Mouse (Mus musculus) hindbrain, embryonic 16.5 days (tissue): ENCODE results near the gene Ugt1a2. TPM values are rescaled to one million over a fixed set of nuclear protein-coding genes. Genes with fewer than 3 reads are reported as not detected.

Source experiments
- ATAC-seq: fragments of 200-750 bp; cut with Nextera tagmentation; 2 replicates; pipeline ENCODE4 v1.8.0; 2017; ENCODE audit warnings: moderate TSS enrichment, moderate library complexity
- H3K27ac ChIP-seq: fragments of 300-500 bp; sonication (generic); 2 replicates; pipeline ENCODE4 v1.5.1; 2014; ENCODE audit warnings: low read depth, mild to moderate bottlenecking, control low read depth, low read length, moderate library complexity
- H3K27me3 ChIP-seq: fragments of 300-500 bp; sonication (generic); replicated peaks from 2 replicates; pipeline ENCODE4 v1.6.1; 2014; ENCODE audit warnings: low read length; ENCODE audit not compliant: control insufficient read depth, insufficient read depth
- H3K36me3 ChIP-seq: fragments of 300-500 bp; sonication (generic); 2 replicates; pipeline ENCODE4 v1.6.1; 2014; ENCODE audit warnings: mild to moderate bottlenecking, low read length, moderate library complexity, mixed read lengths; ENCODE audit not compliant: control insufficient read depth, insufficient read depth
- H3K4me1 ChIP-seq: fragments of 300-500 bp; sonication (generic); 2 replicates; pipeline ENCODE4 v1.6.1; 2014; ENCODE audit warnings: low read depth, low read length; ENCODE audit not compliant: control insufficient read depth, insufficient read depth
- H3K4me2 ChIP-seq: fragments of 300-500 bp; sonication (generic); 2 replicates; pipeline ENCODE4 v1.6.1; 2014; ENCODE audit warnings: mild to moderate bottlenecking, low read length, control low read depth, moderate library complexity
- H3K4me3 ChIP-seq: fragments of 300-500 bp; sonication (generic); 2 replicates; pipeline ENCODE4 v1.5.1; 2014; ENCODE audit warnings: mild to moderate bottlenecking, low read length, control low read depth, moderate library complexity
- H3K9ac ChIP-seq: fragments of 300-500 bp; sonication (generic); 2 replicates; pipeline ENCODE4 v1.6.1; 2014; ENCODE audit warnings: low read depth, mild to moderate bottlenecking, control low read depth, low read length, moderate library complexity
- H3K9me3 ChIP-seq: fragments of 300-500 bp; sonication (generic); 2 replicates; pipeline ENCODE4 v1.6.1; 2014; ENCODE audit warnings: mild to moderate bottlenecking, low read length, moderate library complexity; ENCODE audit not compliant: control insufficient read depth
- WGBS: fragments of 180-500 bp; shearing (Covaris S2); extraction: QIAGEN DNeasy Blood & Tissue Kit; methylation state at CpG from one replicate; pipeline ENCODE4 v1.1.7; 2014; 5-methylcytosine and 5-hydroxymethylcytosine counted together
- polyA plus RNA-seq: library from polyadenylated mRNA; unstranded; fragments of >200 nt; fragmentation: Nextera tagmentation; extraction: Ambion mirVana; gene quantifications from 2 replicates; pipeline ENCODE4 v1.2.1, GENCODE M21; 2015

Ugt1a2 gene
- polyA plus RNA-seq, 1 experiment from 2014 or later = not detected

GRCm38 (mm10) chr1:88262961-88263360, 62.6 kb downstream of the Ugt1a2 start:
- no peak for ATAC-seq
- Histone ChIP-seq H3K9me3 (no peaks in the 10 kb centered on the region), H3K4me2 (no peak overlapping the region), H3K4me1 (no peaks in the 10 kb centered on the region), H3K9ac (no peak overlapping the region), H3K27me3 (no peaks in the 10 kb centered on the region), H3K4me3 (no peak overlapping the region), H3K36me3 (peaks cover 63% of the 10 kb centered on the region), H3K27ac (no peak overlapping the region)
- 76% methylated on average over 6 of the region's 6 CpGs for WGBS

DNA sequence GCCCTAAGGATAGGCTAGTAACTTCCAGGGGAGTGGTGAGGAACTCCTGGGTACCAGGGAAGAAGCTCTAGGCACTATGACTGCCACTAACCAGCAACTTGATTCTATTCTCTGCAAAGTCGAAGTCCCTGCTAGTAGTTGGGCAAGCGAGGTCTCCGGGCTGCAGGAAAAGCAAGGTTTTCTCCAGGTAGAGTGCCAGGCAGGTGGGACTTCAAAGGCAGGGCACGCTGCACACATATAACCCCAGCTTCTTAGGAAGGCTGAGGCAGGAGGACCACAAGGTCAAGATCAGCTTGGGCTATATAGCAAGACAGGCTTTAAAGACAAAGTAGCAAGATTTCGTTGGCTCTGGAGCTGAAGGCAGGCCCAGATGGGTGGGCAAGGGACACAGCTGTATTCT, 63.4 kb downstream of the Ugt1a2 start:
- H3K9ac ChIP-seq = no peak overlapping the region
- H3K4me1 ChIP-seq = no peaks in the 10 kb centered on the region
- ATAC-seq = no peak
- no peak overlapping the region for H3K4me2 ChIP-seq
- no peak overlapping the region for H3K4me3 ChIP-seq
- no peaks in the 10 kb centered on the region for H3K27me3 ChIP-seq
- WGBS = 93% methylated on average over 5 of the region's 5 CpGs
- H3K9me3 ChIP-seq = no peaks in the 10 kb centered on the region
- no peak overlapping the region for H3K27ac ChIP-seq
- peaks cover 71% of the 10 kb centered on the region for H3K36me3 ChIP-seq

GRCm38 (mm10) chr1:88264237-88264868, 64.0 kb downstream of the Ugt1a2 start:
- H3K27me3 ChIP-seq = no peaks in the 10 kb centered on the region
- WGBS = 92% methylated on average over 7 of the region's 7 CpGs
- H3K4me3 ChIP-seq = no peak overlapping the region
- no peaks in the 10 kb centered on the region for H3K4me1 ChIP-seq
- H3K9ac ChIP-seq = no peak overlapping the region
- peaks cover 77% of the 10 kb centered on the region for H3K36me3 ChIP-seq
- H3K9me3 ChIP-seq = no peaks in the 10 kb centered on the region
- ATAC-seq = no peak
- no peak overlapping the region for H3K27ac ChIP-seq
- no peak overlapping the region for H3K4me2 ChIP-seq

- H3K9me3 ChIP-seq = no peaks in the 10 kb centered on the region
- no peak overlapping the region for H3K9ac ChIP-seq
- ATAC-seq = no peak
- H3K27ac ChIP-seq = no peak overlapping the region
- 77% methylated on average over 4 of the region's 4 CpGs for WGBS
- H3K4me1 ChIP-seq = no peaks in the 10 kb centered on the region
- H3K4me3 ChIP-seq = no peak overlapping the region
- no peak overlapping the region for H3K4me2 ChIP-seq
- H3K27me3 ChIP-seq = no peaks in the 10 kb centered on the region
- H3K36me3 ChIP-seq = peaks cover 82% of the 10 kb centered on the region
These were observed 64.5 kb downstream of the Ugt1a2 start for GRCm38 (mm10) chr1:88264869-88265240.

DNA sequence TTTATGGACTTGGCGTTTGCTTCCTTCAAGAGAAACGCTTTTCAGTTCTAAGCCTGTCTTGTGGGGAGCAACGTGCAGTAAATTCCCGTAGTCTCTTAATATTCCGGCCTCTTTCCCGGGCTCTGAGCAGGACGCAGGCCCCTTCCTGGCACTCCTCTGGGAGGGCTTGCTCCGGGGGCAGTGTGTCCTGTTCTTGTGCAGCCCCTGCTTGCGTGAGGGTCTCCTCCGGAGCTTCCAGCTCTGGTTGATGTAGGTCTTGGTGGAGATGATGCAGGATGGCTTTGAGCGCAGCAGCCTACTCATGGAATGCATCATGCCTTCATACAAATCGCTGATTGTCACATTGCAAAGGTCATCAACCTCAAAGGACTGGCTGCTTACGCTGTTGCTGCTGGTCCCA, 65.7 kb downstream of the Ugt1a2 start:
- Histone ChIP-seq H3K4me3 (no peak overlapping the region), H3K9me3 (no peaks in the 10 kb centered on the region), H3K36me3 (peaks cover 84% of the 10 kb centered on the region), H3K27ac (no peak overlapping the region), H3K4me2 (no peak overlapping the region), H3K4me1 (no peaks in the 10 kb centered on the region), H3K27me3 (no peaks in the 10 kb centered on the region), H3K9ac (no peak overlapping the region)
- no peak for ATAC-seq
- WGBS = 90% methylated on average over 13 of the region's 13 CpGs

DNA sequence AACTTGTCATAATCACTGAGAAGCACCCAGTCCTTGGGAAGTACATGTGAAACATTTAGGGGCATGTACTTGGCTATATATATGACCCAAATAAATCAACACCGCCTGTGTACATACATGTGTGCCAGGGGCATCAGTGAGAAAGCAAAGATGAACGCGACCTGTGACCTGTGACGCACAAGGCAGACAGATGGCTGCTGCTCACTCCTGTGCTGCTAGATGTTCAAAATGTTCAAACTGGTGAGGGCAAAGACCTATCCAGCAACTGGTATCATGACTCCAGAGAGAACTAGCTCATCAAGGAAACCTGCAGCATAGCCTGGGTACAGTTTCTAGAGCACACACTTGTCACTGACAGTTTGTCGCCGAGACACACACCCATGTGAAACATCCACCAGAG, 67.1 kb downstream of the Ugt1a2 start:
- Histone ChIP-seq H3K4me2 (no peak overlapping the region), H3K27ac (no peak overlapping the region), H3K9me3 (no peaks in the 10 kb centered on the region), H3K27me3 (no peaks in the 10 kb centered on the region), H3K4me1 (no peaks in the 10 kb centered on the region), H3K4me3 (no peak overlapping the region), H3K36me3 (peaks cover 76% of the 10 kb centered on the region), H3K9ac (no peak overlapping the region)
- whole genome bisulfite sequencing = 91% methylated on average over 6 of the region's 6 CpGs
- no peak for ATAC-seq

- Histone ChIP-seq H3K9ac (no peak overlapping the region), H3K36me3 (peaks cover 74% of the 10 kb centered on the region), H3K9me3 (no peaks in the 10 kb centered on the region), H3K4me1 (no peaks in the 10 kb centered on the region), H3K4me2 (no peak overlapping the region), H3K4me3 (no peak overlapping the region), H3K27me3 (no peaks in the 10 kb centered on the region), H3K27ac (no peak overlapping the region)
- no peak for ATAC-seq
- WGBS = 88% methylated on average over 6 of the region's 6 CpGs
These were observed 67.7 kb downstream of the Ugt1a2 start for GRCm38 (mm10) chr1:88268070-88268469.

Other genes starting within 250 kb of the Ugt1a2 start
- gene Usp40, start 192.1 kb upstream of the Ugt1a2 start, polyA plus RNA-seq = 17.8 and 20.0 TPM in 2 replicates
- not detected in 2 replicates for gene Ugt1a10, start 145.2 kb upstream of the Ugt1a2 start, polyA plus RNA-seq
- gene Ugt1a9, start 129.8 kb upstream of the Ugt1a2 start, polyA plus RNA-seq = not detected in 2 replicates
- not detected in 2 replicates for gene Ugt1a8, start 112.8 kb upstream of the Ugt1a2 start, polyA plus RNA-seq
- gene Ugt1a7c, start 105.5 kb upstream of the Ugt1a2 start, polyA plus RNA-seq = 1.7 and 1.9 TPM in 2 replicates
- gene Ugt1a6b, start 97.3 kb upstream of the Ugt1a2 start, polyA plus RNA-seq = 3.4 and 4.0 TPM in 2 replicates
- 3.6 and 5.6 TPM in 2 replicates for gene Ugt1a6a, start 65.8 kb upstream of the Ugt1a2 start, polyA plus RNA-seq
- gene Ugt1a5, start 34.6 kb upstream of the Ugt1a2 start, polyA plus RNA-seq = not detected in 2 replicates
- 11.6 and 12.1 TPM in 2 replicates for gene Dnajb3, start 5.2 kb downstream of the Ugt1a2 start, polyA plus RNA-seq
- gene Ugt1a1, start 11.4 kb downstream of the Ugt1a2 start, polyA plus RNA-seq = not detected in 2 replicates
- gene Mroh2a, start 26.4 kb downstream of the Ugt1a2 start, polyA plus RNA-seq = 0.45 and 0.54 TPM in 2 replicates
- 66.4 and 80.3 TPM in 2 replicates for gene Hjurp, start 77.0 kb downstream of the Ugt1a2 start, polyA plus RNA-seq
- 0.10 and 0.14 TPM in 2 replicates for gene Trpm8, start 77.1 kb downstream of the Ugt1a2 start, polyA plus RNA-seq
- gene Spp2, start 206.4 kb downstream of the Ugt1a2 start, polyA plus RNA-seq = 0.28 TPM in 1 of 2 replicates, not detected in the other